Mouse (Mus musculus) CH12F3 (cell line): Measurements from ENCODE around the gene Mt1.
"Not testable (repeated sequence)": the region's sequence is repeated elsewhere in the genome, so short reads cannot be mapped to it uniquely, and the experiment has no call there.

Source experiments
- in situ Hi-C: fragments of 300-500 bp; cut with MboI; formaldehyde crosslinking; loops from 2 replicates; pipeline ENCODE4 v1.14.3; 2020; ENCODE audit warnings: low sequenced_read_pairs

Gene Mt1

GRCm38 (mm10) chr8:94178857-94179712 is at the start of gene Mt1:
Gene Mt1, plus strand, starts transcription at chr8:94179082.
- in situ Hi-C loops = loop anchor here (25.0 kb wide), 1 partner anchor 1167 kb away; no protein-coding TSS in a partner anchor

- in situ Hi-C loops = no loop called here
These were observed 49.6 kb upstream of the Mt1 start for GRCm38 (mm10) chr8:94129133-94129789.

- in situ Hi-C loops = no loop called here
These were observed 48.8 kb upstream of the Mt1 start for GRCm38 (mm10) chr8:94130126-94130525.

GRCm38 (mm10) chr8:94132096-94132495 is 46.8 kb upstream of the Mt1 start:
- in situ Hi-C loops = no loop called here

- in situ Hi-C loops = not testable (repeated sequence)
These were observed 44.3 kb upstream of the Mt1 start for GRCm38 (mm10) chr8:94134601-94135000.

- in situ Hi-C loops = no loop called here
These were observed 43.3 kb upstream of the Mt1 start for GRCm38 (mm10) chr8:94135556-94135955.

GRCm38 (mm10) chr8:94136192-94136591 is 42.7 kb upstream of the Mt1 start:
- in situ Hi-C loops = no loop called here

- in situ Hi-C loops = no loop called here
These were observed 41.9 kb upstream of the Mt1 start, which contains the start of gene Mt4 for GRCm38 (mm10) chr8:94136933-94137332. Gene Mt4, plus strand, starts transcription at chr8:94137197.

- in situ Hi-C loops = no loop called here
These were observed 38.6 kb upstream of the Mt1 start for GRCm38 (mm10) chr8:94140266-94140795.

- in situ Hi-C loops = no loop called here
These were observed 30.6 kb upstream of the Mt1 start for GRCm38 (mm10) chr8:94148236-94148635.

- in situ Hi-C loops = no loop called here
These were observed 28.0 kb upstream of the Mt1 start for GRCm38 (mm10) chr8:94150925-94151324.

- in situ Hi-C loops = no loop called here
These were observed 26.2 kb upstream of the Mt1 start, which contains the start of gene Mt3 for GRCm38 (mm10) chr8:94152513-94153300. Gene Mt3, plus strand, starts transcription at chr8:94152607.

- in situ Hi-C loops = no loop called here
These were observed 25.4 kb upstream of the Mt1 start for GRCm38 (mm10) chr8:94153451-94153850.

GRCm38 (mm10) chr8:94154537-94154936 is 24.3 kb upstream of the Mt1 start:
- in situ Hi-C loops = no loop called here

- in situ Hi-C loops = no loop called here
These were observed 22.8 kb upstream of the Mt1 start for GRCm38 (mm10) chr8:94156092-94156491.

- in situ Hi-C loops = not testable (repeated sequence)
These were observed 13.1 kb upstream of the Mt1 start for GRCm38 (mm10) chr8:94165772-94166171.

- in situ Hi-C loops = no loop called here
These were observed 11.6 kb upstream of the Mt1 start for GRCm38 (mm10) chr8:94167244-94167643.

GRCm38 (mm10) chr8:94169547-94169946 is 9.3 kb upstream of the Mt1 start:
- in situ Hi-C loops = no loop called here

- in situ Hi-C loops = no loop called here
These were observed 7.5 kb upstream of the Mt1 start for GRCm38 (mm10) chr8:94171321-94171755.

- in situ Hi-C loops = no loop called here
These were observed 6.6 kb upstream of the Mt1 start, which contains the start of gene Mt2 for GRCm38 (mm10) chr8:94172075-94172808. Gene Mt2, plus strand, starts transcription at chr8:94172664.
